Mouse (Mus musculus): ENCODE measurements around the gene Trpc3. TPM values are rescaled to one million over a fixed set of nuclear protein-coding genes. Genes with fewer than 3 reads are reported as not detected.

Trpc3 gene
- polyA plus RNA-seq, 1 experiment from 2014 or later: 1.5 TPM

Other genes with a start within 250 kb of the Trpc3 start
- 99.2 and 115 TPM in 2 replicates for gene Anxa5, start 214.3 kb downstream of the Trpc3 start, polyA plus RNA-seq (2016; fragmentation: Nextera tagmentation; extraction: Ambion mirVana)
- gene 1810062G17Rik, start 214.2 kb downstream of the Trpc3 start, polyA plus RNA-seq (2016; fragmentation: Nextera tagmentation; extraction: Ambion mirVana): 0.55 and 0.84 TPM in 2 replicates
- gene Gm11549, start 168.4 kb downstream of the Trpc3 start, polyA plus RNA-seq (2016; fragmentation: Nextera tagmentation; extraction: Ambion mirVana): not detected in 2 replicates
- 93.1 and 98.5 TPM in 2 replicates for gene Exosc9, start 137.6 kb downstream of the Trpc3 start, polyA plus RNA-seq (2016; fragmentation: Nextera tagmentation; extraction: Ambion mirVana)
- 244 TPM in 2 replicates for gene Ccna2, start 118.0 kb downstream of the Trpc3 start, polyA plus RNA-seq (2016; fragmentation: Nextera tagmentation; extraction: Ambion mirVana)
- 14.1 and 18.9 TPM in 2 replicates for gene Bbs7, start 76.7 kb downstream of the Trpc3 start, polyA plus RNA-seq (2016; fragmentation: Nextera tagmentation; extraction: Ambion mirVana)
- 32.0 and 38.0 TPM in 2 replicates for gene 4932438A13Rik, start 172.9 kb upstream of the Trpc3 start, polyA plus RNA-seq (2016; fragmentation: Nextera tagmentation; extraction: Ambion mirVana)